Mouse (Mus musculus) forebrain, embryonic 11.5 days (tissue): Measurements from ENCODE around the gene Paxx. TPM values are rescaled to one million over a fixed set of nuclear protein-coding genes. Genes with fewer than 3 reads are reported as not detected.
"Not testable (repeated sequence)": the region's sequence is repeated elsewhere in the genome, so short reads cannot be mapped to it uniquely, and the experiment has no call there.

ENCODE experiments used
- ATAC-seq: fragments of 200-750 bp; cut with Nextera tagmentation; replicated peaks from 2 replicates; pipeline ENCODE4 v1.8.0; 2017; ENCODE audit warnings: moderate TSS enrichment; ENCODE audit not compliant: low FRiP score
- DNase-seq: peaks from one replicate; pipeline ENCODE4 v3.0.0-alpha.2; 2017; ENCODE audit warnings: low spot score
- H3K27ac ChIP-seq: fragments of 300-500 bp; sonication (generic); 2 replicates; pipeline ENCODE4 v1.5.1; 2014; ENCODE audit warnings: low read depth, low read length
- H3K27me3 ChIP-seq: fragments of 300-500 bp; sonication (generic); 2 replicates; pipeline ENCODE4 v1.6.1; 2014; ENCODE audit warnings: mild to moderate bottlenecking, low read length, mixed read lengths; ENCODE audit not compliant: control insufficient read depth, insufficient read depth
- H3K36me3 ChIP-seq: fragments of 300-500 bp; sonication (generic); 2 replicates; pipeline ENCODE4 v1.6.1; 2014; ENCODE audit warnings: mild to moderate bottlenecking, low read length, moderate library complexity, mixed read lengths; ENCODE audit not compliant: control insufficient read depth, insufficient read depth
- H3K4me1 ChIP-seq: fragments of 300-500 bp; sonication (generic); replicated peaks from 2 replicates; pipeline ENCODE4 v1.6.1; 2014; ENCODE audit warnings: low read length, mixed read lengths; ENCODE audit not compliant: control insufficient read depth, insufficient read depth
- H3K4me2 ChIP-seq: fragments of 300-500 bp; sonication (generic); 2 replicates; pipeline ENCODE4 v1.6.1; 2014; ENCODE audit warnings: low read depth, mild to moderate bottlenecking, low read length, moderate library complexity, mixed read lengths; ENCODE audit not compliant: severe bottlenecking
- H3K4me3 ChIP-seq: fragments of 300-500 bp; sonication (generic); 2 replicates; pipeline ENCODE4 v1.5.1; 2014; ENCODE audit warnings: low read depth, low read length
- H3K9ac ChIP-seq: fragments of 300-500 bp; sonication (generic); 2 replicates; pipeline ENCODE4 v1.6.1; 2014; ENCODE audit warnings: low read length
- H3K9me3 ChIP-seq: fragments of 300-500 bp; sonication (generic); 2 replicates; pipeline ENCODE4 v1.6.1; 2016; ENCODE audit warnings: low read length, mixed read lengths; ENCODE audit not compliant: control insufficient read depth
- WGBS: fragments of 180-500 bp; shearing (Covaris S2); extraction: QIAGEN DNeasy Blood & Tissue Kit; methylation state at CpG from one replicate; pipeline ENCODE4 v1.1.7; 2014; 5-methylcytosine and 5-hydroxymethylcytosine counted together
- polyA plus RNA-seq: library from polyadenylated mRNA; unstranded; fragments of >200 nt; fragmentation: Nextera tagmentation; extraction: Ambion mirVana; gene quantifications from 2 replicates; pipeline ENCODE4 v1.2.1, GENCODE M21; 2014

Gene Paxx
- polyA plus RNA-seq, 1 experiment from 2014 or later = 22.9 TPM

- H3K36me3 ChIP-seq = no peaks in the 10 kb centered on the region
- ATAC-seq (no peak), DNase-seq (no peak)
- H3K9me3 ChIP-seq = no peaks in the 10 kb centered on the region
- H3K27ac ChIP-seq = no peak overlapping the region
- 91% methylated on average over 5 of the region's 5 CpGs for WGBS
- no peak overlapping the region for H3K4me2 ChIP-seq
- no peaks in the 10 kb centered on the region; the same call in 1 of the 2 replicates for H3K27me3 ChIP-seq
- H3K9ac ChIP-seq = no peak overlapping the region
- 0 out of 2 replicates have a peak, but pooled peaks cover 6% of the 10 kb centered on the region for H3K4me1 ChIP-seq
- H3K4me3 ChIP-seq = no peak overlapping the region
These were observed 33.6 kb downstream of the Paxx start for GRCm38 (mm10) chr2:25427256-25427655.

GRCm38 (mm10) chr2:25426721-25427191 lies 34.1 kb downstream of the Paxx start:
- Histone ChIP-seq H3K4me2 (no peak overlapping the region), H3K27me3 (no peaks in the 10 kb centered on the region; the same call in 1 of the 2 replicates), H3K9me3 (no peaks in the 10 kb centered on the region), H3K4me3 (no peak overlapping the region), H3K27ac (no peak overlapping the region), H3K4me1 (0 out of 2 replicates have a peak, but pooled peaks cover 6% of the 10 kb centered on the region), H3K9ac (no peak overlapping the region), H3K36me3 (no peaks in the 10 kb centered on the region)
- WGBS = 29% methylated on average over 5 of the region's 5 CpGs
- ATAC-seq (no peak), DNase-seq (peak; percentile 91)

- H3K9me3 ChIP-seq = no peaks in the 10 kb centered on the region
- H3K4me2 ChIP-seq = no peak overlapping the region
- H3K36me3 ChIP-seq = no peaks in the 10 kb centered on the region
- ATAC-seq (no peak), DNase-seq (no peak)
- H3K27me3 ChIP-seq = no peaks in the 10 kb centered on the region; the same call in 1 of the 2 replicates
- WGBS = 54% methylated on average over 27 of the region's 27 CpGs
- no peak overlapping the region for H3K9ac ChIP-seq
- no peak overlapping the region for H3K4me3 ChIP-seq
- 0 out of 2 replicates have a peak, but pooled peaks cover 3% of the 10 kb centered on the region for H3K4me1 ChIP-seq
- no peak overlapping the region for H3K27ac ChIP-seq
These were observed 35.4 kb downstream of the Paxx start for GRCm38 (mm10) chr2:25425481-25425880.

GRCm38 (mm10) chr2:25423626-25424025 lies 37.3 kb downstream of the Paxx start:
- H3K4me2 ChIP-seq = no peak overlapping the region
- H3K27me3 ChIP-seq = no peaks in the 10 kb centered on the region
- no peak overlapping the region for H3K9ac ChIP-seq
- no peak for DNase-seq
- no peaks in the 10 kb centered on the region for H3K9me3 ChIP-seq
- no peak for ATAC-seq
- 0 out of 2 replicates have a peak, but pooled peaks cover 3% of the 10 kb centered on the region for H3K4me1 ChIP-seq
- H3K27ac ChIP-seq = no peak overlapping the region
- no peak overlapping the region for H3K4me3 ChIP-seq
- WGBS = 81% methylated on average over 1 of the region's 1 CpGs
- no peaks in the 10 kb centered on the region for H3K36me3 ChIP-seq

GRCm38 (mm10) chr2:25422587-25423410 lies 38.1 kb downstream of the Paxx start, which contains the start of gene Fut7:
TSS of gene Fut7 (plus strand) at chr2:25423267.
- ATAC-seq = no peak
- Histone ChIP-seq H3K4me1 (no peaks in the 10 kb centered on the region), H3K9ac (no peak within 1 kb of the TSS), H3K9me3 (no peaks in the 10 kb centered on the region), H3K27me3 (no peaks in the 10 kb centered on the region), H3K27ac (no peak within 1 kb of the TSS), H3K4me3 (no peak within 1 kb of the TSS), H3K36me3 (no peaks in the 10 kb centered on the region), H3K4me2 (no peak within 1 kb of the TSS)
- DNase-seq = no peak
- WGBS = 69% methylated on average over 17 of the region's 17 CpGs

- WGBS = 21% methylated on average over 3 of the region's 3 CpGs
- no peak overlapping the region for H3K4me3 ChIP-seq
- H3K9ac ChIP-seq = no peak overlapping the region
- H3K36me3 ChIP-seq = no peaks in the 10 kb centered on the region
- H3K27ac ChIP-seq = no peak overlapping the region
- no peaks in the 10 kb centered on the region for H3K27me3 ChIP-seq
- ATAC-seq (peak; percentile 45), DNase-seq (peak; percentile 85)
- H3K9me3 ChIP-seq = no peaks in the 10 kb centered on the region
- no peak overlapping the region for H3K4me2 ChIP-seq
- H3K4me1 ChIP-seq = no peaks in the 10 kb centered on the region
These were observed 39.0 kb downstream of the Paxx start for GRCm38 (mm10) chr2:25421896-25422295.

- Histone ChIP-seq H3K4me2 (no peak overlapping the region), H3K9ac (no peak overlapping the region), H3K27me3 (no peaks in the 10 kb centered on the region), H3K36me3 (no peaks in the 10 kb centered on the region), H3K9me3 (no peaks in the 10 kb centered on the region), H3K27ac (no peak overlapping the region), H3K4me1 (no peaks in the 10 kb centered on the region), H3K4me3 (no peak overlapping the region)
- DNase-seq (no peak), ATAC-seq (no peak)
- WGBS = 9% methylated on average over 3 of the region's 3 CpGs
These were observed 43.5 kb downstream of the Paxx start for GRCm38 (mm10) chr2:25417426-25417825.

GRCm38 (mm10) chr2:25413436-25413835 lies 47.5 kb downstream of the Paxx start:
- H3K27ac ChIP-seq, DNase-seq, H3K9ac ChIP-seq, ATAC-seq, H3K36me3 ChIP-seq, H3K4me2 ChIP-seq, H3K27me3 ChIP-seq, H3K9me3 ChIP-seq, H3K4me1 ChIP-seq, H3K4me3 ChIP-seq: not testable (repeated sequence)
